Mouse (Mus musculus) MEL (cell line): Measurements from ENCODE around the gene Ppp4r2.

ENCODE experiments used
- EP300 ChIP-seq, 2 experiments: IDR thresholded peaks; 2 replicates each; pipeline ENCODE4 v1.6.1; 2011; ENCODE audit warnings: improper control_type of control experiment in 2 of 2, low read length in 2 of 2, low read depth in 1 of 2, mild to moderate bottlenecking in 1 of 2
- MXI1 ChIP-seq: IDR thresholded peaks from 2 replicates; pipeline ENCODE4 v1.6.1; 2011; ENCODE audit warnings: mild to moderate bottlenecking, low read depth, low read length, improper control_type of control experiment
- TAL1 ChIP-seq: IDR thresholded peaks from 2 replicates; pipeline ENCODE4 v1.6.1; 2012; ENCODE audit warnings: mild to moderate bottlenecking, inconsistent platforms, low read length, moderate library complexity, mixed read lengths
- TBP ChIP-seq: IDR thresholded peaks from 2 replicates; pipeline ENCODE4 v1.8.0; 2011; ENCODE audit warnings: low read depth, low read length, improper control_type of control experiment
- UBTF ChIP-seq: IDR thresholded peaks from 2 replicates; pipeline ENCODE4 v1.6.1; 2012; ENCODE audit warnings: low read depth, mild to moderate bottlenecking, inconsistent platforms, low read length, improper control_type of control experiment, moderate library complexity, borderline replicate concordance; ENCODE audit not compliant: insufficient read depth
- USF1 ChIP-seq: IDR thresholded peaks from 2 replicates; pipeline ENCODE4 v1.6.1; 2014; ENCODE audit warnings: low read depth, mild to moderate bottlenecking, inconsistent platforms, low read length, improper control_type of control experiment, moderate library complexity

GRCm38 (mm10) chr6:100845058-100845457 lies 11.6 kb downstream of the Ppp4r2 start:
- TF ChIP-seq UBTF: no peak
- TF ChIP-seq TBP: no peak
- TF ChIP-seq TAL1: no peak
- TF ChIP-seq EP300 (IDR thresholded peaks at IDR 0.05; ENCODE audit: low read depth in 1 of 2, low read length in 2 of 2): no peak
- no peak for TF ChIP-seq MXI1
- TF ChIP-seq USF1: no peak
